Mouse (Mus musculus) limb, embryonic 13.5 days (tissue): ENCODE data around the gene Usp25. TPM values are rescaled to one million over a fixed set of nuclear protein-coding genes. Genes with fewer than 3 reads are reported as not detected.

Experiments
- ATAC-seq: fragments of 200-750 bp; cut with Nextera tagmentation; 2 replicates; pipeline ENCODE4 v1.8.0; 2017; ENCODE audit warnings: low read depth, moderate number of reproducible peaks, moderate TSS enrichment; ENCODE audit not compliant: low FRiP score
- H3K27ac ChIP-seq: fragments of 300-500 bp; sonication (generic); 2 replicates; pipeline ENCODE4 v1.5.1; 2015; ENCODE audit warnings: inconsistent platforms, mild to moderate bottlenecking, moderate library complexity
- H3K27me3 ChIP-seq: fragments of 300-500 bp; sonication (generic); 2 replicates; pipeline ENCODE4 v1.6.1; 2015; ENCODE audit warnings: mild to moderate bottlenecking, inconsistent platforms
- H3K36me3 ChIP-seq: fragments of 300-500 bp; sonication (generic); 2 replicates; pipeline ENCODE4 v1.6.1; 2015; ENCODE audit warnings: inconsistent platforms, mild to moderate bottlenecking, moderate library complexity
- H3K4me1 ChIP-seq: fragments of 300-500 bp; sonication (generic); 2 replicates; pipeline ENCODE4 v1.6.1; 2015; ENCODE audit warnings: inconsistent platforms
- H3K4me2 ChIP-seq: fragments of 300-500 bp; sonication (generic); replicated peaks from 2 replicates; pipeline ENCODE4 v1.6.1; 2015; ENCODE audit warnings: inconsistent platforms, mild to moderate bottlenecking, moderate library complexity
- H3K4me3 ChIP-seq: fragments of 300-500 bp; sonication (generic); 2 replicates; pipeline ENCODE4 v1.5.1; 2015; ENCODE audit warnings: moderate library complexity, mild to moderate bottlenecking, inconsistent platforms
- H3K9ac ChIP-seq: fragments of 300-500 bp; sonication (generic); 2 replicates; pipeline ENCODE4 v1.6.1; 2015; ENCODE audit warnings: mild to moderate bottlenecking, inconsistent platforms
- H3K9me3 ChIP-seq: fragments of 300-500 bp; sonication (generic); 2 replicates; pipeline ENCODE4 v1.6.1; 2016; ENCODE audit warnings: inconsistent platforms
- WGBS: fragments of 180-500 bp; shearing (Covaris S2); methylation state at CpG from one replicate; pipeline ENCODE4 v1.1.7; 2015; 5-methylcytosine and 5-hydroxymethylcytosine counted together
- polyA plus RNA-seq: library from polyadenylated mRNA; unstranded; fragments of >200 nt; fragmentation: Nextera tagmentation; extraction: Ambion mirVana; gene quantifications from 2 replicates; pipeline ENCODE4 v1.2.1, GENCODE M21; 2015

Usp25 gene
- polyA plus RNA-seq: 14.3 and 16.4 TPM in 2 replicates

DNA sequence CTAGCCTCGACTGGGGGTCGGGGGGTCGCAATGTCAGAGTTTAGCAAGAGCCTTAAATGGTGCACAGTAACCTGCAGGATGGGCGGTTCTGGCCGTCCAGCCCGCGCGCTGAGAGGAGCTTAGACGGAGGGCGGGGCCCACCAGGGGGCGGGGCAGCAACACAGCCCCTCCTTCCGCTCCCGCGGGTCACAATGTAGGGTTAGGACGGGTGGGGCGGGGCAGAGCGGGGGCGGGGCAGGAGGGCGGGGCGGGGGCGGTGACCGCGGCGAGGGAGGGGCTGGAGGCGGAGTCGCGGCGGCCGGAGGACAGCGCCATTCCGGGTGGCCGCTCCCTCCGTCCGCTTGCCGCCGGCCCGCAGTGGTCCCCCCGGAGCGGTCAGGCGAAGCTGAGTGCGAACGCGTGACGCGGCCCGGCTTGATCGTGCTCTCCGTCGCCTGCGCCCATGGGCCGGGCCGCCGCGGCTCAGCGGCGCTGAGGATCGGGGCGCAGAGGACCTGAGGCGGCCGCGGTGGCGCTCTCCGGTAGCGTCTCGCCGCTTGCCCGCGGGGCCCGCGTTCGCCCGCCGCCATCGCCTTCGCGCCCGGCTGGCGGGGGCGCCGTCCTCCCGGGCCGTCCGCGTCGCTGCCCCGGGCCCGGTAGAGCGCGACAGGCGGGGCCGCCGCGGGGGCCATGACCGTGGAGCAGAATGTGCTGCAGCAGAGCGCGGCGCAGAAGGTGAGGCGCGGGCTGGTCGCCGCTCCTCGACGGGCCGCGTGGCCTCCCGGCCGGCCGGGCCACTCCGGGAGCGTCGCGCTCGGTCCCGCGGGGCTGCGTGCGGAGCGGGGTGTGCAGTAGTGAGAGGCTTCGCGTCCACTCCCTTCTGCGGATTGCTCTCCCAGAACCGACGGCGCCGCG lies at the start of gene Usp25:
Gene Usp25 (plus strand): TSS at position 280 of the 894 bp plus-strand sequence.
- peaks cover 27% of the 10 kb centered on the region for H3K4me1 ChIP-seq
- no peaks in the 10 kb centered on the region for H3K27me3 ChIP-seq
- no peaks in the 10 kb centered on the region for H3K9me3 ChIP-seq
- under 1% methylated on average over 93 of the region's 126 CpGs for WGBS
- H3K4me3 ChIP-seq: peak within 1 kb of the TSS; percentile 93
- no peaks in the 10 kb centered on the region for H3K36me3 ChIP-seq
- peak within 1 kb of the TSS; percentile 67 for H3K4me2 ChIP-seq
- H3K27ac ChIP-seq: peak within 1 kb of the TSS; percentile 81
- peak within 1 kb of the TSS; percentile 89 for H3K9ac ChIP-seq
- ATAC-seq: peak; percentile 95

GRCm38 (mm10) chr16:76967593-76968275 lies 45.8 kb upstream of the Usp25 start:
- no peak overlapping the region for H3K27ac ChIP-seq
- no peaks in the 10 kb centered on the region for H3K27me3 ChIP-seq
- no peaks in the 10 kb centered on the region for H3K4me1 ChIP-seq
- H3K36me3 ChIP-seq: no peaks in the 10 kb centered on the region
- no peak overlapping the region for H3K4me3 ChIP-seq
- no peak overlapping the region for H3K4me2 ChIP-seq
- 90% methylated on average over 3 of the region's 3 CpGs for WGBS
- no peak for ATAC-seq
- H3K9ac ChIP-seq: no peak overlapping the region
- H3K9me3 ChIP-seq: no peaks in the 10 kb centered on the region

DNA sequence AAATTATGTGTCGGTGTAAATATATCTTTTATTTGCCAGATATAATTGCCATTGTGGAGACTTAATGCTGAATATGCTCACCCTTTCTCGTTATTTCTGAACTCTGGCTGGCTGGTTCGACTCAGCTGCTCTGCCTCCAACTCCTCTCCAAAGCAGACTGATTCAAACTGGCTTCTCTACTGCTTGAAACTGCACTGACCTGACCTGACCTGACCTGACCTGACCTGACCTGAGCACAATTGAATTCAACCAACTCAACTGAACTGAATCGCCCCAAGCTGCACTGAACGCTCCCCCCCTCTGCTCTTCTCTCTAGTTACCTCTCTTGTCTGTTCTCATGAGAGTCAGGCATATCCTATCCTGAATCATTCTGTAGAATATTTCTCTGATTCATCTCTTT lies 42.3 kb upstream of the Usp25 start:
- no peak overlapping the region for H3K9ac ChIP-seq
- 42% methylated on average over 5 of the region's 5 CpGs for WGBS
- H3K27ac ChIP-seq: no peak overlapping the region
- ATAC-seq: no peak
- no peaks in the 10 kb centered on the region for H3K4me1 ChIP-seq
- H3K9me3 ChIP-seq: no peaks in the 10 kb centered on the region
- H3K4me3 ChIP-seq: no peak overlapping the region
- H3K36me3 ChIP-seq: no peaks in the 10 kb centered on the region
- H3K27me3 ChIP-seq: no peaks in the 10 kb centered on the region
- no peak overlapping the region for H3K4me2 ChIP-seq

DNA sequence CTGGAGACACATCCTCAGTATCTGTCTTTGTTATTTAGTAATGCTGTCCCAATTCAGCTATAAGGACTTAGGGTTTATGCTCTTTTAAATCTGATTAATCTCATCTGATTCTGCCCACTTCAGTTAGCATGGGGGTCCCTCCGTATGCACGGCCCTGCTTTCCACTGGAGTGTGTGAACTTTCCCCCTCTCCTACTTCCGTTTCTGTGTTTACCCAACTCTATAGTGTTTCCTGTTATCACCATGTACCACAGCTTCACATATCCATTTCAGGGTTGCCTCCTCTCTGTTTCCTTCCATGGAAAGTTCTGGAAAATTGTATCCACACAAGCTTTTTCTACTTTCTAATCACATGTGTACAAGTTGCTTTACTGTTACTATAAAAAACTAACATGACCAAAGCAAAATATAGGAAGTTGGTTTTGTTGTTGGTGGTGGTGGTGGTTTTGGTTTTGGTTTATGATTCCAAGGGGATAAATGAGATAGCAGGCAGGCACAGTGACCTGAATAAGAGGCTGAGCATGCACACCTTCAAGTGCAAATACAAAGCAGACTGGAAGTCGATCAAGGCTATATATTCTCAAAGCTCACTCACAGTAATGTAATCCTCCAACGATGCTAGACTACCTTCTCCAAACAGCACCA lies 36.6 kb upstream of the Usp25 start:
- ATAC-seq: no peak

GRCm38 (mm10) chr16:76983696-76984095 lies 29.8 kb upstream of the Usp25 start:
- ATAC-seq: no peak
- Histone ChIP-seq H3K27me3 (no peaks in the 10 kb centered on the region), H3K9ac (no peak overlapping the region), H3K4me2 (no peak overlapping the region), H3K27ac (no peak overlapping the region), H3K4me1 (no peaks in the 10 kb centered on the region), H3K9me3 (no peaks in the 10 kb centered on the region), H3K4me3 (no peak overlapping the region), H3K36me3 (no peaks in the 10 kb centered on the region)
- 85% methylated on average over 6 of the region's 6 CpGs for WGBS

More for the DNA sequence above, 36.6 kb upstream of the Usp25 start:
- Histone ChIP-seq H3K4me2 (no peak overlapping the region), H3K4me1 (no peaks in the 10 kb centered on the region), H3K4me3 (no peak overlapping the region), H3K9me3 (no peaks in the 10 kb centered on the region), H3K36me3 (no peaks in the 10 kb centered on the region), H3K9ac (no peak overlapping the region), H3K27ac (no peak overlapping the region), H3K27me3 (no peaks in the 10 kb centered on the region)
- WGBS: 89% methylated on average over 5 of the region's 5 CpGs

- no peak overlapping the region for H3K4me2 ChIP-seq
- no peak overlapping the region for H3K4me3 ChIP-seq
- H3K36me3 ChIP-seq: no peaks in the 10 kb centered on the region
- H3K9me3 ChIP-seq: no peaks in the 10 kb centered on the region
- H3K9ac ChIP-seq: no peak overlapping the region
- H3K27me3 ChIP-seq: no peaks in the 10 kb centered on the region
- no peak for ATAC-seq
- 84% methylated on average over 4 of the region's 4 CpGs for WGBS
- H3K27ac ChIP-seq: no peak overlapping the region
- H3K4me1 ChIP-seq: no peaks in the 10 kb centered on the region
Measured at GRCm38 (mm10) chr16:76987711-76988110, 25.8 kb upstream of the Usp25 start.

- Histone ChIP-seq H3K36me3 (no peaks in the 10 kb centered on the region), H3K4me2 (no peak overlapping the region), H3K4me3 (no peak overlapping the region), H3K4me1 (no peaks in the 10 kb centered on the region), H3K9me3 (no peaks in the 10 kb centered on the region), H3K27me3 (no peaks in the 10 kb centered on the region), H3K9ac (no peak overlapping the region), H3K27ac (no peak overlapping the region)
- no peak for ATAC-seq
- 92% methylated on average over 3 of the region's 3 CpGs for WGBS
Measured at GRCm38 (mm10) chr16:77003900-77004299, 9.6 kb upstream of the Usp25 start.

DNA sequence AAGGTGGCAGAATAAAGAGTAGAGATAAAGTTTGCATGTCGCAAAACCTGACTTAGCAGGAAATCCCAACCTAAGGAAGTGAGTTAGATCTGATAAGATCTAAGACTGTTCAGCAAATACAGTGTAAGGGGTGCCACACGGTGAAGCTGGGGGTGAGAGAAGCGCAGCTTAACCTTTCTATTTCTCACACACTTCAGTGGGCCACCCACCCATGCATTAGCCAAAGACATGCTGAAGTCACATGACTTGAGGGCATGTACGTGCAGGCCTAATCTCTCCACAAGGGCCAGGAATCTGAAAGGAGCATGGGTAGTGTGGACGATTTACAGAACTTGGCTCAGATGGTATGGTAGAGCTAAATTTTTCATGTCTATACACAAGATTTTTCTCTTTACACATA lies 4.3 kb upstream of the Usp25 start:
- H3K4me2 ChIP-seq: no peak overlapping the region
- 0 out of 2 replicates have a peak, but pooled peaks cover 7% of the 10 kb centered on the region for H3K4me1 ChIP-seq
- no peaks in the 10 kb centered on the region for H3K27me3 ChIP-seq
- no peak for ATAC-seq
- H3K9me3 ChIP-seq: no peaks in the 10 kb centered on the region
- no peak overlapping the region for H3K4me3 ChIP-seq
- no peaks in the 10 kb centered on the region for H3K36me3 ChIP-seq
- WGBS: 57% methylated on average over 5 of the region's 5 CpGs
- H3K9ac ChIP-seq: no peak overlapping the region
- no peak overlapping the region for H3K27ac ChIP-seq

GRCm38 (mm10) chr16:77014321-77015211 lies 1.1 kb downstream of the Usp25 start:
- Histone ChIP-seq H3K4me3 (peak overlapping the region; percentile 93), H3K4me2 (peak overlapping the region; percentile 67), H3K9me3 (no peaks in the 10 kb centered on the region), H3K4me1 (peaks cover 31% of the 10 kb centered on the region), H3K9ac (peak overlapping the region; percentile 89), H3K27ac (peak overlapping the region; percentile 81), H3K27me3 (no peaks in the 10 kb centered on the region), H3K36me3 (no peaks in the 10 kb centered on the region)
- WGBS: 4% methylated on average over 17 of the region's 17 CpGs
- no peak for ATAC-seq

- H3K4me2 ChIP-seq: peak overlapping the region; percentile 67
- peak overlapping the region; percentile 93 for H3K4me3 ChIP-seq
- H3K36me3 ChIP-seq: no peaks in the 10 kb centered on the region
- peaks cover 38% of the 10 kb centered on the region for H3K4me1 ChIP-seq
- no peaks in the 10 kb centered on the region for H3K9me3 ChIP-seq
- no peak overlapping the region for H3K9ac ChIP-seq
- no peak overlapping the region for H3K27ac ChIP-seq
- ATAC-seq: no peak
- WGBS: 60% methylated on average over 4 of the region's 4 CpGs
- no peaks in the 10 kb centered on the region for H3K27me3 ChIP-seq
Measured at GRCm38 (mm10) chr16:77015380-77016346, 2.2 kb downstream of the Usp25 start.
